ENCODE assay signal across 8 mouse cellular contexts in genomic region chr7:6343501-6344071, GRCm38 (mm10). TPM values are rescaled to one million over a fixed set of nuclear protein-coding genes. Genes with fewer than 3 reads are reported as not detected.
A peak's percentile ranks its signal among the peaks of the same experiment; 100 is the strongest.
DNase-seq lines count a peak whose midpoint lies in the region; ATAC-seq lines count a peak whose summit lies in the region.

Gene Gm3854, plus strand, starts transcription at chr7:6343759.

- H3K9ac ChIP-seq in hindbrain, embryonic 12.5 days, result peak within 1 kb of the TSS; percentile 42
- peak within 1 kb of the TSS; percentile 45 for H3K9ac ChIP-seq in lung, embryonic 15.5 days

- WGBS in hindbrain, embryonic 12.5 days, result under 1% methylated on average over 26 of the region's 26 CpGs
- under 1% methylated on average over 26 of the region's 26 CpGs for WGBS in lung, embryonic 15.5 days

- no peaks in the 10 kb centered on the region for H3K9me3 ChIP-seq in hindbrain, embryonic 12.5 days (replicated peaks)
- H3K9me3 ChIP-seq in lung, embryonic 15.5 days, result no peaks in the 10 kb centered on the region

- H3K36me3 ChIP-seq in hindbrain, embryonic 12.5 days, result no peaks in the 10 kb centered on the region
- H3K36me3 ChIP-seq in lung, embryonic 15.5 days, result no peaks in the 10 kb centered on the region

- peak; percentile 94 for DNase-seq in R1 (ENCODE audit: low read depth, low spot score)
- peak; percentile 85 for DNase-seq in cerebellum, adult 9-11 months
- peak; percentile 66 to 88 for DNase-seq in frontal cortex, adult 2 months (ENCODE audit: extremely low spot score in 1 of 2, low spot score in 1 of 2)
- peak; percentile 83 for DNase-seq in layer of hippocampus, adult 9-11 months
- DNase-seq in ovary, postnatal 10 days (ENCODE audit: low spot score), result peak; percentile 34
- peak; percentile 47 for DNase-seq in urinary bladder, adult 2 months (ENCODE audit: low spot score)

- H3K4me2 ChIP-seq in hindbrain, embryonic 12.5 days (replicated peaks), result peak within 1 kb of the TSS; percentile 48
- peak within 1 kb of the TSS; percentile 52 for H3K4me2 ChIP-seq in lung, embryonic 15.5 days

- H3K4me1 ChIP-seq in hindbrain, embryonic 12.5 days, result peaks cover 3% of the 10 kb centered on the region; the same call in 1 of the 2 replicates
- H3K4me1 ChIP-seq in lung, embryonic 15.5 days, result peaks cover 4% of the 10 kb centered on the region; the same call in 1 of the 2 replicates

- ATAC-seq in hindbrain, embryonic 12.5 days (ENCODE audit: low FRiP score), result peak; percentile 94
- peak; percentile 89 for ATAC-seq in lung, embryonic 15.5 days (ENCODE audit: borderline replicate concordance, extremely low read depth, low FRiP score, low TSS enrichment)

- H3K27ac ChIP-seq in hindbrain, embryonic 12.5 days, result peak within 1 kb of the TSS; percentile 84
- no peak within 1 kb of the TSS for H3K27ac ChIP-seq in lung, embryonic 15.5 days

- H3K27me3 ChIP-seq in hindbrain, embryonic 12.5 days, result no peaks in the 10 kb centered on the region
- H3K27me3 ChIP-seq in lung, embryonic 15.5 days, result no peaks in the 10 kb centered on the region

- H3K4me3 ChIP-seq in hindbrain, embryonic 12.5 days, result peak within 1 kb of the TSS; percentile 65
- peak within 1 kb of the TSS; percentile 60 for H3K4me3 ChIP-seq in lung, embryonic 15.5 days

RNA-seq across cellular contexts. Expression of gene Gm3854, which starts in this region (rescaled TPM):
- 4.0 and 5.0 TPM in 2 replicates for polyA plus RNA-seq in frontal cortex, adult 2 months (2012; rRNA removed)
- polyA plus RNA-seq in hindbrain, embryonic 12.5 days (2016; fragmentation: Nextera tagmentation; extraction: Ambion mirVana), result 4.8 and 5.4 TPM in 2 replicates
- 1.5 and 1.6 TPM in 2 replicates for polyA plus RNA-seq in lung, embryonic 15.5 days (2015; fragmentation: Nextera tagmentation; extraction: Ambion mirVana)
- 0.63 and 0.83 TPM in 2 replicates for polyA plus RNA-seq in urinary bladder, adult 2 months (2012; rRNA removed)

Comparison
In these comparisons a context has a peak if more than half of its experiments do, and no peak if none do; other contexts are left out.
1. Peak in DNase-seq in urinary bladder, adult 2 months; RNA of the gene not detected or under 1 TPM.
2. DNase-seq: peak in every context shown above with its lines; median percentile 94 in R1; 85 in cerebellum, adult 9-11 months; 83 in layer of hippocampus, adult 9-11 months; 77 in frontal cortex, adult 2 months; 47 in urinary bladder, adult 2 months; 34 in ovary, postnatal 10 days.